Mouse (Mus musculus): ENCODE measurements around the gene Ubl7. TPM values are rescaled to one million over a fixed set of nuclear protein-coding genes. Genes with fewer than 3 reads are reported as not detected.

The Ubl7 gene
- total RNA-seq, 2 experiments from 2014 or later, result 94.3 to 102 TPM

DNA sequence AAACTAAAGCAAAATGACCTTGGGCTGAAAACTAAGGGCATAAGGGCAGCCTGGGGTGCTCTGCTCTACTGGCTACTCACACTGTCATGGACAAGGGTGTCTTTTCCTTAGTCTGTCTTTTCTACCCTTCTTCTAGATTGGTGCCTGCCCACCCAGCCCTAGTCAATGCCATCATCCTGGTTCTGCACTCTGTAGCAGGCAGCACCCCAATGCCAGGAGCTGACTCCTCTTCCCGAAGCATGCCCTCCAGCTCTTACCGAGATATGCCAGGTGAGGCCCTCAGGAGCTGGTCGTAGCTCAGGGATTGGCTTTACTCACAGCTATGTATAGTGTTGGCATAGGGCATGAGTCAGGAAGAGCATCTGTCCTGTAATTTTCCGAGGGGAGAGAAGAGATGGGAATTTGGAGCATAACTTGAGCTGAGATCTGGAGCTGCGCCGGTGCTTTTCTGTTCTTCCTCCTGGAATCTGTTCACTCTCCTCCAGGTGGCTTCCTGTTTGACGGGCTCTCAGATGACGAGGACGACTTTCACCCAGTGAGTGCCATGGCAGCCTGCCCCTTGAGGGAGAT is 10.8 kb downstream of the Ubl7 start:
- no peak for DNase-seq

GRCm38 (mm10) chr9:57922381-57922780 is 11.6 kb downstream of the Ubl7 start:
- DNase-seq, result no peak

GRCm38 (mm10) chr9:57923046-57923445 is 12.3 kb downstream of the Ubl7 start:
- no peak for DNase-seq

GRCm38 (mm10) chr9:57931166-57931767 is 20.5 kb downstream of the Ubl7 start:
- no peak for DNase-seq

- DNase-seq, result no peak
Measured at GRCm38 (mm10) chr9:57932253-57932652, 21.5 kb downstream of the Ubl7 start.

DNA sequence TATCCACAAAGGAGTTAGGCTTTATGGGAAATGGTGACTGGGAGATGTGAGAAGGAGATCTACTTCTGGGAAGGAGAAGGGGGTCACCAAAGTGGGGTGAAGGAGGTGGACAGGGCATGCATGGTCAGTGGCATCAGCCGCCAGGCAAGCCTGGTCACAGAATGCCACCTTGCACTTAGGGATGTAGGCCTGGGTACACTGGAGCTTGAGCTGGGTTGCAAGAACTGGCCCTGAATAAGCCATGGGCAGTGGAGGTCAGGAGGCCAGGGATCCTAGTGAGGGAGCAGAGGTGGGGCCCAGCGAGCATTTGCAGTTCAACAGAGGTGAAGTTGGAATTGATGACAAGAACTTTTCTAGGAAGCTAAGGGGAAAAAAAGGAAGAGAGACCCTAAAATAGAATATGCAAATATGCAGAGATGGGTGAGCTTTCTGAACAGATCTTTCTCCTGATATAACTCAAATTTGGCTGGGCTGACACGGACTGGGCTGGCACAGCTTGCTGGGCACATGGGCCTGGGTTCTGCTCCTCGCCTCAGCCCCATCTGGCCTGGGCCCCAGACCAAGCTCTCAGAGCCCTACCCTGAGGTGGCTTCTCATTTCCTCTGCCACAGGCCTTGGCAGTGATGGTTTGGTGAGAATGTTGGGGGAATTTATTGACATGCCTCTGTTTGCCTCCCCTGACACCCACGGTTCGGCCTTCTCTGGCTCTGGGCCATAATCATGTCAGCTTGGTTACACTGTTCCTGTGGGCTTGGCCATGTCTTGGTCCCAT is 22.2 kb downstream of the Ubl7 start:
- DNase-seq, result peak; percentile 71 to 77

- DNase-seq, result peak; percentile 83 to 84
Measured at GRCm38 (mm10) chr9:57935683-57936437, 25.1 kb downstream of the Ubl7 start.

DNA sequence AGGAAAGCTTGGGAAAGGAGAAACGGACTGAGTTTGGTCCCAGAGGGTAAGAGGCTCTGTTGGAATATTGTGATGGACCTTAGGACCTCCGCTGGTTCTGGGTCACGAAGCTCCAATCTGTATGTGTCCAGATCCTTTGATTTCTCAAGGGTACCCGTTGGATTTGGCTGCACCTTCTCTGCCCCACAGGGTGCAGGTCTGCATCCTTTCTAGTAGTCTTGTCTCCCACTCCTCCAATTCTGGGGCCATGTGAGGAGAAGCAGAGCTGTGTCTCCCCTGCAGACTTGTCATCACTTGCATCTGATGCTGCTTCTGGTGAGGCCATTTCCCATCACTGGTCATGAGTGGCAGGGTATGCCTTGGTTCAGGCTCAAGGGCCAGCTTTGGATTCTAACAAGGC is 26.4 kb downstream of the Ubl7 start:
- DNase-seq, result no peak

- peak in 1 of 2 experiments; percentile 3 for DNase-seq
Measured at GRCm38 (mm10) chr9:57937651-57938050, 26.9 kb downstream of the Ubl7 start.

DNA sequence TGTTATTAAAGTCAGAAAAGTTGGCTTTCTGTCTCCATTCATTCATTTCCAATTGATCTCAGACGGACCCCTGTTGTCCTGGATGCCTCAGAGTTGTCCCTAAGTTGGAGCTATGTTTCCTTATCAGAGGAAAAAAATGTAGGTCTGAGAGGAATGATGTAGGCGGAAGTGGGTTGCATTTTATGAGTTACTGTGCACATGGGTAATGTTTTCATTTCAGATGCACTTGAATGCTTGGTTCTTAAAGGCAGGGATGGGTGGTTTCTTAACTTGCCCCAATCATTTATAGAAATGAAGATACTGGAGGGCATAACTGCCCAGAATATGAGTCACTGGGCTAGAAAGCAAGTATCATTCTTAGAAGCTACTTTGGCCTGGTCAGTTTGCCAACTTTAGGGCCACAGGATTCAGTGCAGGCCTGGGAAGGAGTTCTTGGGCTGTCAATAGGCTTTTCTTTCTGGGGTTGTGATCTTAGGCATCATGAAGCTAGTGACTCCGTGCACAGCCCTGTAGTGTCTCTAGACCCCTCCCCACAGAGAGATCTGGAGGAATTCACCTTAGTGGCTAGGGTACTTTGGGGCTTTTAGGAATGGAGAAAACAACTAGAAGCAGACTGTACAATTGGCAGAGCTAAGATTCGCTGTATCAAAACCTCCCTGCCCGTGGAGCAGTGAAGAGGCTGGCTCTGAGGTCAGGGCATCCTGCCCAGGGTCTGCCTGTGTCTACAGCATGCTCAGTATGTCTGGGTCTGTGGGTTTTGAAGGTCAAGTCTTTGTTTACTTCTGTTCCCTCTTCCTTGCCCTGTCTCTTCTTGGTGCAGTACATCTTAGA is 27.7 kb downstream of the Ubl7 start:
- DNase-seq, result peak in 1 of 2 experiments; percentile 2

DNA sequence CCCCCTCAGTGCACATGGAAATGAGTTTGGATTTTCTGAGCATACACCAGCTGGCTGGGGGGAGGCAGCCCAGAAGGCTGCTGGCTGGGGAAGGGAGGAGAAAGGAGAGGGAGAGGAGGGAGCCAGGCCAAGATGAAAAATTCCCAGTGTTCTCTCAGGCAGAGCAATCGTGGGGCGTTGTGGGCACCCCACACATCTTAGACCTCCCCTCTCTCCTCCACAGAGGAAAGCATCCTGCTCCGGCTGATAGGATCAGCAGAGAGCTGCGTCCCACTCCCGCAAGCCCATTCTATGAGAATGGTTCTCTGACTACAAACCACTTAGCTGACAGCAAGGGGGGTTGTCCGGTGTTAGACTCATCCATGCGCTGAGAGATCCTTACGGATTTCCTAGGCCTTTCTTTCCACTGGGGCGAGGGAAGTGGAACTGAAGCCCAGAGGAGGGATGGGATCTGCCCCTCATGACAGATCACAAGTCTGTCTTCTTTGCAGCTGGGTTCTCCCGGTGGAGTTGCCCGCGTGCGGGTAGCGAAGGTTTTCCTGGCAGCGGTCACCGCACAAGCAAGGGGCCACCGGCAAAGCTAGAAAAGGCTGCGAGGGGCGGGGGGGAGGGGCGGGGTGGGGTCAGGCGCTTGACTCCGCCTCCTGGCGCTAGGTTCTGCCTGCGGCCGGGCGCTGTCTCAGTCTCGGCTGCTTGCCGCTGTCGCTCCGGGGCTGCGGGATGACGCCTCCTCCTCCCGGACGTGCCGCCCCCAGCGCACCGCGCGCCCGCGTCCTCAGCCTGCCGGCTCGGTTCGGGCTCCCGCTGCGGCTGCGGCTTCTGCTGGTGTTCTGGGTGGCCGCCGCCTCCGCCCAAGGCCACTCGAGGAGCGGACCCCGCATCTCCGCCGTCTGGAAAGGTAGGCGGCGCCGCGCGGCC is 28.9 kb downstream of the Ubl7 start, which contains the start of gene Sema7a:
Sema7a (plus strand) TSS at position 682 of the 918 bp plus-strand sequence.
- peak; percentile 84 to 86 for DNase-seq

GRCm38 (mm10) chr9:57940349-57940794 is 29.6 kb downstream of the Ubl7 start:
- no peak for DNase-seq

- peak in 1 of 2 experiments; percentile 49 for DNase-seq
Measured at GRCm38 (mm10) chr9:57940861-57941638, 30.3 kb downstream of the Ubl7 start.

DNA sequence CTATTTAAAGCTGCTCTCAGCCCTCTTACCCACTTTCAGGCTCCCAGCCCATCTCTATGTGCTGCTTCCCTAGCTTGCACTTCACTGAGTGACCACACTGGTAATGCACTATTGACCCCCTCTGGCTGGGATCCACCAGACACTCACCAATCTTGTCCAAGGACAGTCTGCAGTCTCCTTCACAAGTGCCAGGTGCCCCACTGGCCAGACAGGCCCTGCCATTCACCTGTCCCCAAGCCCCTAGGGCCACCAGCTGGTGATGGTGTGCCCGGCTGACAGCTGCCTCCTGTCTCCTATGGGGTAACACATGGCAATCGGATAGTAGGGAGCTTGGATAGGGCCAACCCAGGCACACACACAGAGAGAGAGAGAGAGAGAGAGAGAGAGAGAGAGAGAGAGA is 31.3 kb downstream of the Ubl7 start:
- DNase-seq, result peak in 1 of 2 experiments; percentile 3

- no peak for DNase-seq
Measured at GRCm38 (mm10) chr9:57943067-57943466, 32.3 kb downstream of the Ubl7 start.

GRCm38 (mm10) chr9:57944572-57944971 is 33.8 kb downstream of the Ubl7 start:
- no peak for DNase-seq

DNA sequence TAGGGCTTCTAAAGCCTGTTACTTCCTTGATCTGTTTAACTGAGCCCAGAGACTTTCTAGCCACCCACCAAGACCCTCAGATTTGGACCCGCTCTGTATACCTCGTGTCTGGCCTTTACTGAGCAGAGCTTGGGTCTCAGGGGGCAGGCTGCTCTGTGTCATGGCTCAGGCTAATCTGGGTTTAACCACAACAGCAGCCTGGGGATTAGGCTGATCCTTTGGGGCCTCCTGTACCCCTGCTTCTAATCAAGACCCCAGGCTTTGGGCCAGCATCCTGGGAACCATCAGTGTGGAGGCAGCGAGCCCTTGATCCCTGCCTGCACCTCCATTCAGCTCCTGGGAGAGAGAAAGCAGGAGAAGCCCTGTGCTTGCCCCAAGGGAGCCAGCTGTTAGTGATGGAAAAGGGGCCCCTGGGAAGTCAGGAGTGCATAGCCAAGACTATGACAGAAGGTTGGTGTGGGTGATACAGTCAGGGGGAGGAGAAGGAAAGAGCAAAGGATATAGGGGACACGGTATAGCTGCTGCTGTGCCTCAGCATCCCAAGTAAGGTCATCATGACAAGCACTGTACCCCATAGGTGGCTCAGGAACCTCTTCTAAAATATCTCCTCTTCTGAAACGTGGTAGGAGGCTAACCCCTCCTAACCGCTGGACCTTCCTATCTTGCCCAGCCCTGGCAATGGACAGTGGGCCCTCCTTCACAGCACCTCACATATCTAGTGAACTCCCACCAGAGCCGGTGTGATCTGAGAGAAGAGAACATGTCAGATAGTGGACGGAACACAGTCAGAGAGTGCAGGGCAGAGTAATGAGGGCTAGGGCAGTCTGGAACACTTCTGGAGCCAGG is 35.2 kb downstream of the Ubl7 start:
- no peak for DNase-seq

- no peak for DNase-seq
Measured at GRCm38 (mm10) chr9:57947381-57948030, 36.7 kb downstream of the Ubl7 start.
